Mouse (Mus musculus): ENCODE measurements around the gene Ufd1. TPM values are rescaled to one million over a fixed set of nuclear protein-coding genes. Genes with fewer than 3 reads are reported as not detected.
"Not testable (repeated sequence)": the region's sequence is repeated elsewhere in the genome, so short reads cannot be mapped to it uniquely, and the experiment has no call there.

Ufd1 gene
- polyA plus RNA-seq, 1 experiment from 2014 or later = 94.1 TPM

GRCm38 (mm10) chr16:18870495-18870894 lies 58.9 kb downstream of the Ufd1 start:
- H3K4me3 ChIP-seq; H3K4me1 ChIP-seq; H3K27me3 ChIP-seq; H3K27ac ChIP-seq; H3K4me2 ChIP-seq; ATAC-seq (ENCODE audit: borderline replicate concordance, extremely low read depth, low FRiP score, low TSS enrichment); H3K9ac ChIP-seq; H3K9me3 ChIP-seq: not testable (repeated sequence)
- peaks cover 30% of the 10 kb centered on the region for H3K36me3 ChIP-seq
- 75% methylated on average over 1 of the region's 1 CpGs for WGBS

GRCm38 (mm10) chr16:18876091-18876441 lies 64.5 kb downstream of the Ufd1 start:
- H3K27me3 ChIP-seq = no peaks in the 10 kb centered on the region
- peak overlapping the region; percentile 93 for H3K9ac ChIP-seq
- peak; percentile 36; the same call in 1 of the 2 replicates for ATAC-seq (ENCODE audit: borderline replicate concordance, extremely low read depth, low FRiP score, low TSS enrichment)
- no peaks in the 10 kb centered on the region for H3K9me3 ChIP-seq
- peaks cover 12% of the 10 kb centered on the region; the same call in 1 of the 2 replicates for H3K4me1 ChIP-seq
- 0% methylated on average over 17 of the region's 17 CpGs for WGBS
- peak overlapping the region; percentile 97 for H3K27ac ChIP-seq
- H3K4me3 ChIP-seq = peak overlapping the region; percentile 100
- peaks cover 32% of the 10 kb centered on the region for H3K36me3 ChIP-seq
- H3K4me2 ChIP-seq = peak overlapping the region; percentile 92

- ATAC-seq (ENCODE audit: borderline replicate concordance, extremely low read depth, low FRiP score, low TSS enrichment) = peak; percentile 96
These were observed 65.1 kb downstream of the Ufd1 start, which contains the start of the genes Mrpl40 and Hira for GRCm38 (mm10) chr16:18876442-18877308. TSS of gene Mrpl40 (minus strand) at chr16:18876862. TSS of gene Hira (plus strand) at chr16:18877037.

GRCm38 (mm10) chr16:18877386-18878090 lies 66.0 kb downstream of the Ufd1 start:
- Histone ChIP-seq H3K4me1 (peaks cover 12% of the 10 kb centered on the region; the same call in 1 of the 2 replicates), H3K4me2 (peak overlapping the region; percentile 92), H3K4me3 (peak overlapping the region; percentile 100), H3K9me3 (no peaks in the 10 kb centered on the region), H3K27ac (peak overlapping the region; percentile 97), H3K36me3 (peaks cover 17% of the 10 kb centered on the region), H3K9ac (peak overlapping the region; percentile 93), H3K27me3 (no peaks in the 10 kb centered on the region)
- under 1% methylated on average over 43 of the region's 43 CpGs for WGBS
- ATAC-seq (ENCODE audit: borderline replicate concordance, extremely low read depth, low FRiP score, low TSS enrichment) = peak; percentile 47

More at GRCm38 (mm10) chr16:18876442-18877308, 65.1 kb downstream of the Ufd1 start, which contains the start of the genes Mrpl40 and Hira:
- Histone ChIP-seq H3K9ac (peak within 1 kb of the TSS; percentile 93), H3K27ac (peak within 1 kb of the TSS; percentile 97), H3K4me1 (peaks cover 12% of the 10 kb centered on the region; the same call in 1 of the 2 replicates), H3K9me3 (no peaks in the 10 kb centered on the region), H3K36me3 (peaks cover 26% of the 10 kb centered on the region), H3K27me3 (no peaks in the 10 kb centered on the region), H3K4me3 (peak within 1 kb of the TSS; percentile 100), H3K4me2 (peak within 1 kb of the TSS; percentile 92)
- under 1% methylated on average over 74 of the region's 93 CpGs for WGBS

- H3K27ac ChIP-seq = peak overlapping the region; percentile 97
- peak overlapping the region; percentile 92 for H3K4me2 ChIP-seq
- H3K36me3 ChIP-seq = peaks cover 11% of the 10 kb centered on the region
- peaks cover 12% of the 10 kb centered on the region; the same call in 1 of the 2 replicates for H3K4me1 ChIP-seq
- ATAC-seq (ENCODE audit: borderline replicate concordance, extremely low read depth, low FRiP score, low TSS enrichment) = no peak
- H3K9me3 ChIP-seq = no peaks in the 10 kb centered on the region
- WGBS = 17% methylated on average over 20 of the region's 20 CpGs
- no peaks in the 10 kb centered on the region for H3K27me3 ChIP-seq
- H3K4me3 ChIP-seq = peak overlapping the region; percentile 100
- peak overlapping the region; percentile 93 for H3K9ac ChIP-seq
These were observed 66.6 kb downstream of the Ufd1 start for GRCm38 (mm10) chr16:18878091-18878720.

- Histone ChIP-seq H3K4me3 (no peak overlapping the region), H3K27ac (no peak overlapping the region), H3K27me3 (no peaks in the 10 kb centered on the region), H3K9me3 (no peaks in the 10 kb centered on the region), H3K4me2 (no peak overlapping the region), H3K36me3 (peaks cover 5% of the 10 kb centered on the region; the same call in 1 of the 2 replicates), H3K4me1 (peaks cover 6% of the 10 kb centered on the region; the same call in 1 of the 2 replicates), H3K9ac (no peak overlapping the region)
- ATAC-seq (ENCODE audit: borderline replicate concordance, extremely low read depth, low FRiP score, low TSS enrichment) = no peak
These were observed 72.5 kb downstream of the Ufd1 start for GRCm38 (mm10) chr16:18884044-18884443.

Other genes starting within 250 kb of the Ufd1 start
- gene Tbx1, start 221.1 kb upstream of the Ufd1 start, polyA plus RNA-seq (2015; fragmentation: Nextera tagmentation; extraction: Ambion mirVana) = 10.9 and 13.1 TPM in 2 replicates
- 2.8 and 4.3 TPM in 2 replicates for gene Gp1bb, start 189.4 kb upstream of the Ufd1 start, polyA plus RNA-seq (2015; fragmentation: Nextera tagmentation; extraction: Ambion mirVana)
- 3.2 and 4.0 TPM in 2 replicates for gene Gm49601, start 185.4 kb upstream of the Ufd1 start, polyA plus RNA-seq (2015; fragmentation: Nextera tagmentation; extraction: Ambion mirVana)
- 20.2 and 20.9 TPM in 2 replicates for gene Sept5, start 181.8 kb upstream of the Ufd1 start, polyA plus RNA-seq (2015; fragmentation: Nextera tagmentation; extraction: Ambion mirVana)
- gene Cldn5, start 34.9 kb upstream of the Ufd1 start, polyA plus RNA-seq (2015; fragmentation: Nextera tagmentation; extraction: Ambion mirVana) = 117 and 126 TPM in 2 replicates
- gene Cdc45, start 208 bp downstream of the Ufd1 start, polyA plus RNA-seq (2015; fragmentation: Nextera tagmentation; extraction: Ambion mirVana) = 56.5 and 59.3 TPM in 2 replicates
- 34.7 and 38.7 TPM in 2 replicates for gene 2510002D24Rik, start 24.8 kb downstream of the Ufd1 start, polyA plus RNA-seq (2015; fragmentation: Nextera tagmentation; extraction: Ambion mirVana)
- not detected in 2 replicates for gene Gm28539, start 24.8 kb downstream of the Ufd1 start, polyA plus RNA-seq (2015; fragmentation: Nextera tagmentation; extraction: Ambion mirVana)
- 82.9 and 87.9 TPM in 2 replicates for gene Mrpl40, start 65.1 kb downstream of the Ufd1 start, polyA plus RNA-seq (2015; fragmentation: Nextera tagmentation; extraction: Ambion mirVana)
- gene Hira, start 65.3 kb downstream of the Ufd1 start, polyA plus RNA-seq (2015; fragmentation: Nextera tagmentation; extraction: Ambion mirVana) = 13.1 TPM in 2 replicates